Mouse (Mus musculus) erythroid progenitor cell, adult 5-6 weeks (primary cell): ENCODE measurements around the gene Sp6. TPM values are rescaled to one million over a fixed set of nuclear protein-coding genes. Genes with fewer than 3 reads are reported as not detected.
A peak's percentile ranks its signal among the peaks of the same experiment; 100 is the strongest.

ENCODE experiments used
- ATAC-seq: replicated peaks from 2 replicates; pipeline ENCODE4 v1.8.0; 2016; ENCODE audit warnings: moderate number of reproducible peaks, mild to moderate bottlenecking, moderate TSS enrichment, inconsistent platforms; ENCODE audit not compliant: poor library complexity, low FRiP score, severe bottlenecking
- total RNA-seq, 2 experiments: library from RNA; stranded (forward) in 1 of 2; stranded (reverse) in 1 of 2; fragments of 150-400 nt in 1 of 2; fragments of 186-747, 209-891 nt in 1 of 2; gene quantifications; 2 replicates each; pipeline versions ENCODE4 v1.2.3 to v1.2.4; 2015 to 2017; ENCODE audit warnings: low replicate concordance in 2 of 2

The Sp6 gene
- total RNA-seq, 2 experiments from 2014 or later, result not detected

DNA sequence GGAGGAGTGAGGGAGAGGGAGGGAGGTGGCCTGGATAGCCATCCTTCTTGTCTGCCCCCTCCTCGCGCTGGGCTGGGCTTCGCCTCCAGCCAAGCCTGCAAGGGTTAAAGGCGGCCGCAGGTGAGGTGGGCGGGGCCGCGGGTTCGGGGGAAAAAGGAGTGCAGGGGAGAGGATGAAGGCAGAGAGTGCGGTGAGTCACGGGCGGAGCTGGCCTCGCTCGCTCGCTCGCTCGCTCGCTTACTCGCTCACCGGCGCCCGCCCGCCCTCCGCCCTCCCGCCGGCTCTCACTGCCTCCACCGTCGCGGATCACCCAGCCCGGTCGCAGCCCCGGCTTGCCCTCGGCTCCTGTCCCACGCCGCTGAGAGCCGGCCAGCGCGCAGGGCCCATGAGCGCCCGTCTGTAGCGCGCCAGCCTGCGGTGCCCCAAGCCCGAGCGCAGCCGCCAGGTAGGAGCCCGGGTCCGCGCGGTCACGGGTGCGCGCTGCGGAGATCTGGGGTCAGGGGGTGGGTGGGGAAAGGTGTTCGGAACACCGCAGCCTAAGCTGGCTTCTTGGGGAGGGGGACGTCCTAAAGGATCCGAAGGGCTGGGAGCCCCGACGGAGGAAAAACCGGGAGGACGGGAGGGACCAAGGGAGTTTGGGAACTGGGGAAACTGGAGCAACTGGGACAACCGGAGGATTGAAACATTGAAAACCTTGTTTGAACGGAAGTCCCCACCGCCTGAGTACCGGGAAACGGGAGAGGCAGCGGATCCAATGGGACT, 5.6 kb downstream of the Sp6 start:
- no peak for ATAC-seq

DNA sequence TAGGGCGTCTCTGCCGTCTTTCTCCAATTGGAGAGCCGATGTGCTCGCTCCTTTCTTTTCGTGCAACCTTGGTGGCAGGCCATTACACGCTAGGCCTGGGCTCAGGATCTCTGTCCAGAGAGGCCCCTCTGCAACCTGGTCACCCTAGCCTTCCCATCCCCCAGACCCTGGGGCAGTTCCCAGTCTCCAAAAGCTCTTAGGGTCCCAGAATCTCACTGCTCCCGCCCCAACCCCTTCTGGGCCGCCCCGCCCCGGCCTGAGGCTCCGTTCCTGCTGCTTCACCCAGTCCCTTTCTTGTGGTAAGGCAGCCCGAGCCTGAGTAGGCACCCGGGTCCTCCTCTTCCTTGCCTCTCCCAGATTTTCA, 6.1 kb downstream of the Sp6 start:
- ATAC-seq, result no peak

DNA sequence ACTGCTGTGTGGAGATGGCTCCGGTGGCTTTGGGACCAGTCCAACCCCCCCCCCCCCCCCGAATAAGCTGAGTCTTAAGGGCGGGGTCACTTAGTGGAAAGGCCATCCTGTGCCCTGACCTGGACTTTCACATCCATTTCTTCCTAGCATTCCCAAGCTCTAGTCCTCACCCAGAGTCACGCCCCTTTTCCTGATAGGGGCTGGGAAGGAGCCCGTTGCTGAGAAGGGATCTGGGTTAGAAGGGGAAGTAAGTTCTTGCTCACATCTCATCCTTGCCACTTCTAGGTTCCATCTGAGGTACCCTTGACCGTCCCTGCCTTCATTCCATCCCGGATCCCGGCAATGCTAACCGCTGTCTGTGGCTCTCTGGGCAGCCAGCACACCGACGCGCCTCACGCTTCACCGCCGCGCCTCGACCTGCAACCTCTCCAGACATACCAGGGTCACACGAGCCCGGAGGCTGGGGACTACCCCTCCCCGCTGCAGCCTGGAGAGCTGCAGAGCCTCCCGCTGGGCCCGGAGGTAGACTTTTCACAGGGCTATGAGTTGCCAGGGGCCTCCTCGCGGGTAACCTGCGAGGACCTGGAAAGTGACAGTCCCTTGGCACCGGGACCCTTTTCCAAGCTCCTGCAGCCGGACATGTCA, 8.0 kb downstream of the Sp6 start:
- ATAC-seq, result no peak

DNA sequence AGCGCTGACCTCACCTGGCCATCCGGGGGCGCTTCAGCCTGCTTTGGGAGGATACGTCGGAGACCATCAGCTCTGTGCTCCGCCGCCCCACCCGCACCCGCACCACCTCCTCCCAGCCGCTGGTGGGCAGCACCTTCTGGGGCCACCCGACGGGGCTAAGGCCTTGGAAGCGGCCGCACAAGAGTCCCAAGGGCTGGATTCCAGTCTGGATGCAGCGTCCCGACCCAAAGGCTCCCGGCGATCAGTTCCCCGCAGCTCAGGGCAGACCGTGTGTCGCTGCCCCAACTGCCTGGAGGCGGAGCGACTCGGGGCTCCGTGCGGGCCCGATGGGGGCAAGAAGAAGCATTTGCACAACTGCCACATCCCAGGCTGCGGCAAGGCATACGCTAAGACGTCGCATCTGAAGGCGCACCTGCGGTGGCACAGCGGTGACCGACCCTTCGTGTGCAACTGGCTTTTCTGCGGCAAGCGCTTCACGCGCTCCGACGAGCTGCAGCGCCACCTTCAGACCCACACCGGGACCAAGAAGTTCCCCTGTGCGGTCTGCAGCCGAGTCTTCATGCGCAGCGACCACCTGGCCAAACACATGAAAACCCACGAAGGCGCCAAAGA, 8.8 kb downstream of the Sp6 start:
- 0 out of 2 replicates have a peak, but pooled peaks have one; percentile 26 for ATAC-seq

DNA sequence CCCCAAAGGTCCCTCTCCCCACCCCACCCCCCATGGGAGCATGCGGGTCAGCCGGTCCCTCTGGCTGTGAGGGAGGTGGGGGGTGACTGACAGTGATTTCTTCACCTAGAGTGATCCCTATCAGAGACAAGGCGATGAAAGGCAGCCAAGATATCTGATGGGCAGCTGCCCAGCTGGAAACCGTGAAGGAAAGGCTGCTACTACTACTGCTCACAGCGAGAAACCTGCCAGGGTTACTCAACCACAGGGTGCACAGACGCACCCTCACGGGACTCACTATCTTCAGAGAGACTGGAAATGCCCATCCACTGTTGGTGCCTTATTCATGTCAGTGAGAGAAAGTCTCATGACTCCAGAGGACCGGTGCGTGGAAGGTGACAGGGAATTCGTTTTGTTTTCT, 11.8 kb downstream of the Sp6 start:
- ATAC-seq, result no peak

DNA sequence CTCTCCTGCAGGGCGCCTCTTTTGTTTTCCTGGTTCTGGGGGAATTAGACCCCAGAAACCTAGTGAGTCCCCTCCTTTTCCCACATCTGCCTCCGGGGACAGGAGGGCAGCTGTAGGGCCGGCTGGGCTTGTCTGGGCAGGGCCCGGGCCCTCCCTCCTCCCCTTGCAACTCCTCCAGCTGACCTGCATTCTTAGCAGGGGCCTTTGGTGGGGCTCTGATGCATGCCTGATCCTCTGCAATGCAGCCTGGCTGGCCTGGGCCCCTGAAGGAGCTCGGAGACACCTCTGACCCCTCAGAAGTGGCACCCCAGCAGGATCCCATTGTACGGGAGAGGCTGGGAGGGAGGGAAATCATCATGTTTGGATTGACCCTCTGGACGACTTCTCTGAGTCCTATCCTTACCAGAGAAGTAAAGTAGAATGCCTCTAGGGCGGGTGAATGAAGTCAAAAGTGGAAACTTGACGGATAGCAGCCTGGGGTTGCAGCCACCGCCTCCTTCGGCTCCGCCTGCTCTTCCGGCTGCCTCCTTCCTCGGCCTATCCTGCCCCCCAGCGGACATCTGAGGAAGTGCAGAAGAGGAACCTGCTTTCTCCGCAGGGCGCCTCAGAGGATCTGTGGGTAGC, 12.6 kb downstream of the Sp6 start:
- peak; percentile 75 for ATAC-seq

DNA sequence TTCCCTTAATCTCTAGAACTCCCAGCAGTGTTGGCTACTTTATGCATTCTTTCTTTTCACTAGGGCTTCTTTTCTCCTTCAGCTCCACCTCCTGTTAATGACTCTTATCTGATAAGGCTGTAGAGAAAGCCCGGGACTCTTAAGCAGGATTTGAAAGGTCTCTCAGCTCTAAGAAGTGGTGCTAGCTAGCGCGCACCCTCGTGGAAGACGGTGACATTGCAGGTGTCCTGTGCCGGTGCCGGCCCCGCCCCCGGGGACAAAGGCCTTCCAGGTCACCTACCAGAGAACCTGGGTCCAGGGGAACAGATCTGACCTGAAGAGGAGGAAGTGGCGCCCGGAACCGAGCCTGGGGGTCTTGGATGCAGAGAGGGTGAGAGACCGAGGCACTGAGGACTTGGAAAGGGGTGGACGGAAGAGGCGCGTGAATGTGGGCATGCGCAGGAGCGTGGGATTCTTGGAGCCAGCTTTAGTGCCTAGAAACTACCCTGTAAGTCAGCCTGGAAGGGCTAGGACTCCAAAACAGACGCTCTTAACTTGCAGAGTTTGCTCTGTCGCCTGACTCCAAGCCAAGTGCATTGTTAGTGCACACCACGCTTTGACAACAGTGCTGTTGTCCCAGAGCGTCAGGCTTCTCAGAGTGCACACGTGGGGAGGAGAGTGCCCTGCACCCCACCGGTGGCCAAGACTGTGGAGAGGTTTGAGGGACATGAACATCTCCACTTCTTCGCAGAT, 16.7 kb downstream of the Sp6 start, which contains the start of gene Scrn2:
Gene Scrn2, plus strand, starts transcription at position 253 of the 732 bp plus-strand sequence.
- peak; percentile 82 for ATAC-seq

DNA sequence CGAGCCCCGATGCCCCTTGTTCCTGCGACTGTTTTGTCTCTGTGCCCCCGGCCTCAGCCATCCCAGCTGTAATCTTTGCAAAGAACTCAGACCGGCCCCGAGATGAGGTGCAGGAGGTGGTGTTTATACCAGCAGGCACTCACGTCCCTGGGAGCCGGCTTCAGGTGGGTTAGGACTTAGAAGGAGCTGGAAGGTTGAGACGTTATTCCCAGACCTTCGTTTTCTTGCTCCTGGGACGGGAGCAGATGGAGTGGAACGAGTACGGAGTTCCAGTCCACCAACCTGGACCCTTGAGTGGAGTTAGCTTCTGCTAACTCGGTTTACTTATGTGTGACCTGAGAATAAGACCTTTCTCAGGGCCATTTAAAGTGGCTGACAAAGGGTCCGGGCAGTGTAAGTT, 17.2 kb downstream of the Sp6 start:
- no peak for ATAC-seq

DNA sequence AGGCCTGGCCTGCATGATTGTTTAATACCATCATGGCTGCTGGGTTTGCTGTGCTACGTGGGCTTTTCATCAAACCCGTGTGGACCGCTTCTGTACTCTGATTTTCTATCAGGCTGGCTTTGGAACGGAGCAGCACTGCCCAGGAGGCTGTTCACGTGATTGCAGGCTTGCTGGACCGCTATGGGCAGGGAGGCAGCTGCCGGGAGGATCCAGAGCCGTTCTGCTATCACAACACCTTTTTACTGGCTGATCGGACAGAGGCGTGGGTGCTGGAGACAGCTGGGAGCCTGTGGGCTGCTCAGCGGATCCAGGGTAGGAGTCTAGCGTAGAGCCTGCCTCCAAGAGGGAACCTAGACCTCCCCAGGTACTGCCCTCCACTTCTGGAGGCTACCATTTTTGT, 18.8 kb downstream of the Sp6 start:
- no peak for ATAC-seq

DNA sequence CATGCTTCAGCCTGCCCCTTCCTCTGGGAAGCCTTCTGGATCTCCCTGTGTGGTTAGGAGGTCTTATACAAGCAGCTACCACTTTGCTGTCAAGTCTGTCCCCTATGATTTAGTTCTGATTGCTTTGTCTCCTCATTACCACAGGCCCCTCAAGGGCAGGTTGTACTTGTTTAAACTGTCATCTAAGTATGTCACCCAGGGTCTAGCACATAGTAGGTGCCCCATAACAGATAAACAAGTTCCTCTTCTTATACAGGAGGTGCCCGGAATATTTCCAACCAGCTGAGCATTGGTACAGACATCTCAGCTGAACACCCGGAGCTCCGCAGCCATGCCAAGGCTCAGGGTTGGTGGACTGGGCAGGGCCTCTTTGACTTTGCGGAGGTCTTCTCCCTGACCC, 19.3 kb downstream of the Sp6 start:
- ATAC-seq, result no peak

DNA sequence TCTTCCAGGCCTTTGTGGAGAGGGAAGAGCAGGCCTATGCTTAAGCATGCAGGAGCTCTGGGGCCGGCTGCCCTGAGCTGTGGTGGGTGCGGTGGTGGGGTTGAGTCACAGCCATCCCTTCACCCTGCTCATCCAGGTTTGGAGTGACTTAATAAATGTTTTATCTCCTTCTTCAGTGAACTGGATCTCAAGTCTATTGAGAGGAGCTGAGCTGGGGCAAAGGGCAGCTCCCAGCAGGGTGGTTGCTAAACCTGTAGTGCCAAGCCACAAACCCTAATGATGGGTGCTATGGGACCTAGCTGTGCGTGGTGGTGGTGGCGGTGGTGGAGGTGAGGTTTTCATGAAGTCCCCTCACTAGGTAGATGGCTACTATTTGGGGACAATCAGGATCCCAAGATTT, 20.6 kb downstream of the Sp6 start:
- no peak for ATAC-seq

DNA sequence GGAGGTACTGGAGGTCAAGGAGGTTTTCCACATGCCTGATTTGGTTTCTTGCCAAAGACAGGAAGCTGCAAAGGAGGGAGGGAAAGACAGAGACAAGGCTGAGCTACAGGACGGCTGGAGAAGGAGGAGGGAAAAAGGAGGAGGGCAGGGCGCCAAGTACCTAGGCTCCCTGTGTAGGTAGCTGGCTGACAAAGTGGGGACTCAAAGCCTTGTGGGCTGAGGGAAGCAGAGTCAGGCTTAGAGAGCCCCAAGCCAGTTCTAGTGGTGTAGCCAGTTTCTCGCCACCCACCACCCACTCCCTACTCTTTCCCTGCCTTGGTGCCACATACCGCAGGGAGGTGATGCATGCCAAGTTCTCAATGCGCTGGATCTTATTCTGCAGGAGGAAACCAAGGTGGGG, 22.9 kb downstream of the Sp6 start:
- no peak for ATAC-seq

DNA sequence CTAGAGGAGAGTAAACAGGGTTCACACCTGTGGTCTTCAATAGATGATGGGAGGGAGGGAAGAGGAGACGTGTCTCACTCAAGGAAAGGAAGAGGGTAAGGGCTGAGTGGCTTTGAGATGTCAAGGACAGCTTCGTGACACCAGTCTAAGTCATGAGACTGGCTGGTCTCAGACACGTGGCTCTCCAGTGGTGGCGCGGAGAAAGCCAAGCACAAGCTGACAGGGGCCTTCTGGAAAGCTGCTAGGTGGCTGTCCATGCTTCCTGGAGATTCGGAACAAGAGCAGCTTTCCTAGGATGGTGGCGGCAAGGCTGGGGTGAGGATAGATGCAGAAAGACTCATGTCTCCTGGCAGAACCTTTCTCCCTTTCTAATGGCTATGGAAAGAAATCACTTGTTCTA, 25.7 kb downstream of the Sp6 start:
- ATAC-seq, result no peak

DNA sequence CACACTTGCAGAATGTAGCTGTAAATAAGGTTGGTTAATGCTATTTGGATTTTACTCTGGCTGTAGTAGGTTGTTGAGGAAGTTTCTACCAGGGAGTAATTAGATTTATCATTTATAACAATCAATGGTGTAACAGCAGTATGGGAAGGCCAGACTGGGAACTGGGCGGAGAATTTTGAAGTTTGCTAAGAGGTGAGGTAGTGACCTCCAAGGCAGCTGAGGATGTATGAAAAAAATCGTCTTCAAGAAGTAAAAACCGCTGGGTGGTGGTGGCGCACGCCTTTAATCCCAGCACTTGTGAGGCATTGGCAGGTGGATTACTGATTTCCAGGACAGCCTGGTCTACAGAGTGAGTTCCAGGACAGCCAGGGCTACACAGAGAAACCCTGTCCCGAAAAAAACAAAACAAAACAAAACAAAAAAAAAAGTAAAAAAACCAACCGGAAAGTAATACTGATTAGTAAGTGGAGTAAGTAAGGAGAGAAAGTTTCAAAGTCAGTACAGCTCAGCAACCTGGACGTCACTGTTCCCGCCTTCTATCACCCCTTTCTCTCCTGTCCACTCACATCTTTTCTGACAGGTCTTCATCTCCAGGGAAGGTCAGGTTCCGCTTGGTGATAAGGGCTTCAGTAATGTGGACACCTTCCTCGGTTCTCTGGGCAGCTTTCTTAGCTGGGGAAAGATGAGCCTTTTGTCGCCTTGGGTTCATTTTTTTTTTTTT, 27.3 kb downstream of the Sp6 start:
- peak; percentile 41 for ATAC-seq

DNA sequence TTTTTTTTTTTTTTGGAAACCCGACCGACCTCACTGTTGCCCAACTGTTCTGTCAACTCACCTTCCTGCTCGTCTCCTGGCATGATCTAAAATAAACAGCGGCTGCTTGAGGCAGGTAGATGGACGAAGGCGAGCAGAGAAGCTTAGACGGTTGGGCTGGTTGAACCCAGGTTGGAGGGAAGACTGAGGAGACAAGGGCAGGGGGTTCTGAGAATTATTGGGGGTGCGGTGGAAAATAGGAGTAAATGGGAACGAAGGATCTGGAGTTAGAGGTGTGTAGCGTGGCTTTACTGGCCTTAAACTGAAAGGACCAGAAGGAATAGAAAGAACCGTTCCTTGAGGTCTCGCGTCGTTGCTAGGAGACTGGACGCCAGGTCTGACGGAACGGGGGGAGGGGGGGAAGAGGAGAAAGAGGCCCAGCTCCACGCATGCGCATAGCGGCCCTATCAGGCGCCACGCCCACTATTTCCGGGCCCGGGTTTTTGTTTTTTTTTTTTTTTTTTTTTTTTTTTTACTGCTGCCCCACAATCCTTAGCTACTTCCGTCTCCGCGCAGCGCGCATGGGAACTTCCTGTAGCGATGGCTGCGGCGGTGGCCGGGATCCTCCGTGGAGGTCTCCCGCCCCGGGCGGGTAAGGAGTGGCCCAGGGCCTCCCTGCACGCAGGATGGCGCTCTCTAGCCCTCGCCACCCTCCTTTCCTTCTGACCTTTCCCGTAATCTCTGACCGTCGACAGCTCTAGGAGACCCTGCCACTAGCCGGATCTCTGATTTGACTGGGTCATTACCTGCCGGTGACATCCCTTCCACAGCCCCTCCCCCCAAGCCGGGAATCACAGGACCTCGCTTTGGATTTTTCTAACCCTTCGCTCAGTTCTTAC, 28.1 kb downstream of the Sp6 start, which contains the start of the genes Lrrc46 and Mrpl10:
Gene Lrrc46, minus strand, starts transcription at position 386 of the 878 bp plus-strand sequence.
Gene Mrpl10, plus strand, starts transcription at position 539 of the 878 bp plus-strand sequence.
- peak; percentile 90 for ATAC-seq

DNA sequence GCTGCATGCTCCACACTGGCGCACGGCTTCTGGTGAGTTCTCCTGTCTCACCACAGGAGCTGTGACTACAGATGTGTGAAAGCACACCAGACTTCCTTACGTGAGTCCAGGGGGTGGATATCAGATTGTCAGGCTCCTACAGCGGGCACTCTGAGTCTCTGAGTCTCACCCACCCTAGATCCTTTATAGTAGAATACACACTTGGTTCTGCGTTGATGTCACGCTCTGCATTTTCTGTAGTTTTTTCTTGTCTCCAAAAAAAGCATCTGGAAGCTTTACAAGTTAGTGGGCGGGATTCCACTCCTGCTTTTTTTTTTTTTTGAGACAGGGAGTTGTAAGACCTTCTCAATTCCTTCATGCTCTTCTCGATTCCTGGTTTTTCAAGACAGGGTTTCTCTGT, 31.7 kb downstream of the Sp6 start:
- no peak for ATAC-seq

DNA sequence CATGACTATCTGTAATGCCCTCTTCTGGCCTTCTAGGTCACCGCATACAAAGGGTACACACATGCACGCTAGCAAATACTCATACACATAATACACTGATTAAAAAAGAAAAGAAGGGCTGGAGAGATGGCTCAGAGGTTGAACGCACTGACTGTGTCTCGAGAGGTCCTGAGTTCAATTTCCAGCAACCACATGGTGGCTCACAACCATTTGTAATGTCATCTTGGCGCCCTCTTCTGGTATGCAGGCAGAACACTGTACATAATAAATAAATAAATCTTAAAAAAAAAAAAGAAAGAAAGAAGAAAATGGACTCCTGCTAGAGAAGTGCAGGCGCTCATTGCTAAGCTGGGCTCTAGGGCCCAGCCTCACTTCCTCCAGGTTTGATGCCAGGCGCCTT, 32.7 kb downstream of the Sp6 start:
- ATAC-seq, result no peak

DNA sequence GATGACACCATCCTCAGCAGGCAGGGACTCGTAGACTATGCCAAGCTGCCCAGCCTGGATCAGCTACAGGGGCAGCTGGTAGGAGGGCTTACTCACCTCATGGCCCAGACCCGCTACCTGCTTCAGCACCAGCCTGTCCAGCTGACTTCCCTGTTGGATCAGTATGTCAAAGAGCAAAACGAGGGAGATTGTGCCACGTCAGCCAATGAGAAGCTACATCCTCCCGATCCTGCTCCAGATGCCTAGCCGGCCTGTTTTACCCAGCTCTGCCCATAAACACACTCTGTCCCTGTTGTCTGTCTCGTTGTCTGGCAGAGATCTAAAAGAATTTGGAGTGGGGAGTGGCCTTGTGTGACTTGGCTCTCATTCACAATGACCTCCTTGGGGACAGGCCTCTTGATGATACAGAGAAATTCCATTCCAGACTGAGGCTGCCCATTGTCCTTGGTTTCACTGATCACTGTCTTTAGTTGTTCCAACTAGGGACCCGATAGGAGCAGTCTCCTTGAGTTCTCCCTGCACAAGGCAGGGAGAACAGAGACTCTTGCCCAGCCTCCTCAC, 35.0 kb downstream of the Sp6 start:
- ATAC-seq, result no peak
